Mouse (Mus musculus) erythroblast, embryonic 14.5 days (primary cell): ENCODE data around the gene Dand5.

ENCODE experiments used
- GATA1 ChIP-seq: IDR thresholded peaks from 2 replicates; pipeline ENCODE4 v1.6.1; 2012; ENCODE audit warnings: low read length, inconsistent platforms, mixed read lengths
- TAL1 ChIP-seq: IDR thresholded peaks from 3 replicates; pipeline ENCODE4 v1.6.1; 2012; ENCODE audit warnings: low read length, inconsistent platforms, mixed read lengths

GRCm38 (mm10) chr8:84846722-84847572 is 24.3 kb upstream of the Dand5 start, which contains the start of gene Calr:
- TF ChIP-seq TAL1 (no peak), GATA1 (no peak)
